22 mouse cellular contexts compared by ENCODE assay signal in genomic region chr4:136195029-136195428, GRCm38 (mm10). TPM values are rescaled to one million over a fixed set of nuclear protein-coding genes. Genes with fewer than 3 reads are reported as not detected.
DNase-seq lines count a peak whose midpoint lies in the region; ATAC-seq and TF ChIP-seq lines count a peak whose summit lies in the region.
"Had no signal": no experiment of that assay in that cellular context is flagged by ENCODE, and none has a peak within 500 bp of the region (broad histone marks: within the 10 kb centered on the region; RNA-seq: fewer than 3 reads in every experiment).

No protein-coding gene starts in this region.

- peaks cover 23% of the 10 kb centered on the region for H3K4me1 ChIP-seq in heart, embryonic 11.5 days (ENCODE audit: control insufficient read depth, insufficient read depth, low read length)
- no peaks in the 10 kb centered on the region for H3K4me1 ChIP-seq in lung, postnatal 0 days (ENCODE audit: insufficient read depth, low read depth, low read length)
- H3K4me1 ChIP-seq in intestine, postnatal 0 days (replicated peaks; ENCODE audit: control insufficient read depth, insufficient read depth, low read length): no peaks in the 10 kb centered on the region
- no peaks in the 10 kb centered on the region for H3K4me1 ChIP-seq in hindbrain, embryonic 13.5 days (replicated peaks)

- H3K4me3 ChIP-seq in heart, embryonic 11.5 days (ENCODE audit: low read depth, low read length): no peak overlapping the region
- H3K4me3 ChIP-seq in lung, postnatal 0 days (ENCODE audit: low read depth, low read length): no peak overlapping the region
- H3K4me3 ChIP-seq in intestine, postnatal 0 days (ENCODE audit: low read depth, low read length): no peak overlapping the region
- no peak overlapping the region for H3K4me3 ChIP-seq in hindbrain, embryonic 13.5 days
- H3K4me3 ChIP-seq: embryonic facial prominence, embryonic 15.5 days; erythroblast, embryonic 14.5 days; forebrain, embryonic 10.5 days; gastrocnemius, adult 2 months; heart, embryonic 12.5 days had no signal

- no peak for ATAC-seq in heart, embryonic 11.5 days (replicated peaks; ENCODE audit: insufficient number of reproducible peaks, low FRiP score, low TSS enrichment)
- peak; percentile 85 for ATAC-seq in lung, postnatal 0 days
- ATAC-seq in intestine, postnatal 0 days: no peak
- ATAC-seq in hindbrain, embryonic 13.5 days (ENCODE audit: low FRiP score): no peak
- ATAC-seq: forebrain, embryonic 14.5 days had no signal

- H3K9me3 ChIP-seq in heart, embryonic 11.5 days (replicated peaks; ENCODE audit: control insufficient read depth, low read length): no peaks in the 10 kb centered on the region
- no peaks in the 10 kb centered on the region for H3K9me3 ChIP-seq in lung, postnatal 0 days (ENCODE audit: low read length)
- no peaks in the 10 kb centered on the region for H3K9me3 ChIP-seq in intestine, postnatal 0 days (ENCODE audit: control insufficient read depth)
- no peaks in the 10 kb centered on the region for H3K9me3 ChIP-seq in hindbrain, embryonic 13.5 days
- H3K9me3 ChIP-seq: embryonic facial prominence, embryonic 15.5 days; forebrain, embryonic 10.5 days; heart, embryonic 12.5 days had no signal

- intact Hi-C loops in heart, postnatal 25 days (cut with DNase I): no loop called here

- no peak overlapping the region for H3K27ac ChIP-seq in heart, embryonic 11.5 days (ENCODE audit: low read depth, low read length)
- H3K27ac ChIP-seq in lung, postnatal 0 days (ENCODE audit: low read length): peak overlapping the region; percentile 92
- H3K27ac ChIP-seq in intestine, postnatal 0 days (ENCODE audit: low read depth, low read length): no peak overlapping the region
- H3K27ac ChIP-seq in hindbrain, embryonic 13.5 days: no peak overlapping the region
- H3K27ac ChIP-seq: embryonic facial prominence, embryonic 15.5 days; forebrain, embryonic 10.5 days; gastrocnemius, adult 2 months had no signal

- H3K9ac ChIP-seq in heart, embryonic 11.5 days (ENCODE audit: low read depth, low read length): 0 out of 2 replicates have a peak overlapping the region, but pooled peaks have one; percentile 34
- H3K9ac ChIP-seq in lung, postnatal 0 days (replicated peaks; ENCODE audit: low read depth): no peak overlapping the region
- H3K9ac ChIP-seq in intestine, postnatal 0 days (ENCODE audit: low read depth, low read length): no peak overlapping the region
- no peak overlapping the region for H3K9ac ChIP-seq in hindbrain, embryonic 13.5 days
- H3K9ac ChIP-seq: embryonic facial prominence, embryonic 15.5 days; heart, embryonic 12.5 days had no signal

- peak; percentile 99 for TF ChIP-seq EP300 in lung, postnatal 0 days (IDR thresholded peaks at IDR 0.05)

- WGBS in heart, embryonic 11.5 days (ENCODE audit: insufficient replicate concordance): 23% methylated on average over 7 of the region's 7 CpGs
- WGBS in lung, postnatal 0 days: 27% methylated on average over 7 of the region's 7 CpGs
- WGBS in intestine, postnatal 0 days: 59% methylated on average over 7 of the region's 7 CpGs
- WGBS in hindbrain, embryonic 13.5 days: 70% methylated on average over 7 of the region's 7 CpGs

- no peaks in the 10 kb centered on the region for H3K27me3 ChIP-seq in heart, embryonic 11.5 days (ENCODE audit: control insufficient read depth, insufficient read depth, low read length)
- no peaks in the 10 kb centered on the region for H3K27me3 ChIP-seq in lung, postnatal 0 days (replicated peaks; ENCODE audit: insufficient read depth, low read length)
- no peaks in the 10 kb centered on the region for H3K27me3 ChIP-seq in intestine, postnatal 0 days (replicated peaks; ENCODE audit: control insufficient read depth, insufficient read depth, low read length)
- H3K27me3 ChIP-seq in hindbrain, embryonic 13.5 days: no peaks in the 10 kb centered on the region
- H3K27me3 ChIP-seq: embryonic facial prominence, embryonic 15.5 days; heart, embryonic 12.5 days had no signal

- H3K36me3 ChIP-seq in heart, embryonic 11.5 days (ENCODE audit: control insufficient read depth, insufficient read depth, low read length): peaks cover 4% of the 10 kb centered on the region; the same call in 1 of the 2 replicates
- H3K36me3 ChIP-seq in lung, postnatal 0 days (ENCODE audit: insufficient read depth, low read length): no peaks in the 10 kb centered on the region
- peaks cover 9% of the 10 kb centered on the region; the same call in 1 of the 2 replicates for H3K36me3 ChIP-seq in intestine, postnatal 0 days (ENCODE audit: control insufficient read depth, insufficient read depth)
- H3K36me3 ChIP-seq in hindbrain, embryonic 13.5 days: no peaks in the 10 kb centered on the region

- no peak overlapping the region for H3K4me2 ChIP-seq in heart, embryonic 11.5 days
- H3K4me2 ChIP-seq in lung, postnatal 0 days (replicated peaks; ENCODE audit: low read depth, low read length): no peak overlapping the region
- no peak overlapping the region for H3K4me2 ChIP-seq in intestine, postnatal 0 days (replicated peaks; ENCODE audit: low read depth)
- H3K4me2 ChIP-seq in hindbrain, embryonic 13.5 days: no peak overlapping the region
- H3K4me2 ChIP-seq: embryonic facial prominence, embryonic 15.5 days; heart, embryonic 12.5 days had no signal

- no peak for DNase-seq in heart, postnatal 25 days (ENCODE audit: low spot score)
- DNase-seq in lung, adult 18-20 months: peak; percentile 52 to 76
- no peak for DNase-seq in lung, postnatal 10 days
- DNase-seq in lung, postnatal 0 days (ENCODE audit: low spot score): peak; percentile 81
- DNase-seq: adrenal gland, postnatal 10 days; cerebellum, adult 11 months; cerebellum, adult 8-10 months; cerebellum, postnatal 14 days; embryo, embryonic 11 days; gastrocnemius, adult 2 months; gastrocnemius, postnatal 25 days; heart, postnatal 36 days had no signal

- TF ChIP-seq CTCF in lung, postnatal 0 days (IDR thresholded peaks at IDR 0.05): no peak
- TF ChIP-seq CTCF in intestine, postnatal 0 days (IDR thresholded peaks at IDR 0.05; ENCODE audit: low read depth): no peak

RNA-seq across cellular contexts. Expression of gene Asap3, which starts 11.1 kb away (rescaled TPM):
- 1.8 and 2.1 TPM in 2 replicates for polyA plus RNA-seq in heart, embryonic 11.5 days (2014; fragmentation: Nextera tagmentation; extraction: Ambion mirVana)
- 10 to 100 TPM in 1 of 2 experiments, 1 to 10 TPM in 1; 8.7 to 11.8 TPM for total RNA-seq in heart, postnatal 25 days (2021)
- 5.4 and 5.5 TPM in 2 replicates for polyA plus RNA-seq in lung, postnatal 0 days (2015; fragmentation: Nextera tagmentation; extraction: Ambion mirVana)
- 0.95 and 1.1 TPM in 2 replicates for polyA plus RNA-seq in intestine, postnatal 0 days (2015; fragmentation: Nextera tagmentation; extraction: Ambion mirVana)
- 5.8 and 6.3 TPM in 2 replicates for polyA plus RNA-seq in hindbrain, embryonic 13.5 days (2015; fragmentation: Nextera tagmentation; extraction: Ambion mirVana)
- total RNA-seq: common myeloid progenitor, adult 5-6 weeks had no signal

RNA-seq across cellular contexts. Expression of gene E2f2, which starts 22.8 kb away (rescaled TPM):
- polyA plus RNA-seq in heart, embryonic 11.5 days (2014; fragmentation: Nextera tagmentation; extraction: Ambion mirVana): 4.8 and 5.8 TPM in 2 replicates
- 1 to 10 TPM; 1.9 to 4.3 TPM for total RNA-seq in heart, postnatal 25 days (2021)
- 17.8 and 19.1 TPM in 2 replicates for polyA plus RNA-seq in lung, postnatal 0 days (2015; fragmentation: Nextera tagmentation; extraction: Ambion mirVana)
- polyA plus RNA-seq in intestine, postnatal 0 days (2015; fragmentation: Nextera tagmentation; extraction: Ambion mirVana): 4.1 and 4.2 TPM in 2 replicates
- 2.7 and 3.2 TPM in 2 replicates for polyA plus RNA-seq in hindbrain, embryonic 13.5 days (2015; fragmentation: Nextera tagmentation; extraction: Ambion mirVana)

RNA-seq across cellular contexts. Expression of gene Id3, which starts 51.7 kb away (rescaled TPM):
- polyA plus RNA-seq in heart, embryonic 11.5 days (2014; fragmentation: Nextera tagmentation; extraction: Ambion mirVana): 411 and 415 TPM in 2 replicates
- 10 to 100 TPM; 46.9 to 70.1 TPM for total RNA-seq in heart, postnatal 25 days (2021)
- 430 and 477 TPM in 2 replicates for polyA plus RNA-seq in lung, postnatal 0 days (2015; fragmentation: Nextera tagmentation; extraction: Ambion mirVana)
- polyA plus RNA-seq in intestine, postnatal 0 days (2015; fragmentation: Nextera tagmentation; extraction: Ambion mirVana): 106 and 118 TPM in 2 replicates
- polyA plus RNA-seq in hindbrain, embryonic 13.5 days (2015; fragmentation: Nextera tagmentation; extraction: Ambion mirVana): 234 and 269 TPM in 2 replicates
- total RNA-seq: common myeloid progenitor, adult 5-6 weeks had no signal

RNA-seq across cellular contexts. Expression of gene Tcea3, which starts 52.5 kb away (rescaled TPM):
- polyA plus RNA-seq in heart, embryonic 11.5 days (2014; fragmentation: Nextera tagmentation; extraction: Ambion mirVana): 56.4 and 56.7 TPM in 2 replicates
- 100 to 1,000 TPM; 101 to 111 TPM for total RNA-seq in heart, postnatal 25 days (2021)
- polyA plus RNA-seq in lung, postnatal 0 days (2015; fragmentation: Nextera tagmentation; extraction: Ambion mirVana): 26.8 and 29.1 TPM in 2 replicates
- 23.6 and 25.0 TPM in 2 replicates for polyA plus RNA-seq in intestine, postnatal 0 days (2015; fragmentation: Nextera tagmentation; extraction: Ambion mirVana)
- polyA plus RNA-seq in hindbrain, embryonic 13.5 days (2015; fragmentation: Nextera tagmentation; extraction: Ambion mirVana): 2.2 and 2.4 TPM in 2 replicates
- total RNA-seq: common myeloid progenitor, adult 5-6 weeks; MEL had no signal
- polyA plus RNA-seq: erythroblast, embryonic 14.5 days had no signal

Comparison
In these comparisons a context has a peak if more than half of its experiments do, and no peak if none do; other contexts are left out.
1. DNase-seq: peak in lung, adult 18-20 months (2 of 2) and lung, postnatal 0 days (single experiment); none in heart, postnatal 25 days (single experiment) and lung, postnatal 10 days (single experiment).